Mouse (Mus musculus): ENCODE data around the gene Ercc5.

- TF ChIP-seq GATA1 (IDR thresholded peaks at IDR 0.05; ENCODE audit: borderline replicate concordance, low read length) (no peak), FLI1 (IDR thresholded peaks at IDR 0.05; ENCODE audit: low read length) (no peak)
These were observed 69.6 kb downstream of the Ercc5 start for GRCm38 (mm10) chr1:44217118-44217517.
